Mouse (Mus musculus): ENCODE measurements at regions not wholly inside any gene's neighbourhood (a gene's known extent, or its start where the extent isn't known, plus 50 kb on each side); places are given as distances from the start of the nearest gene placed in this dataset.

- no peak for DNase-seq
Measured at GRCm38 (mm10) chr12:39586163-39586562, 451.7 kb downstream of the Arl4a start.

DNA sequence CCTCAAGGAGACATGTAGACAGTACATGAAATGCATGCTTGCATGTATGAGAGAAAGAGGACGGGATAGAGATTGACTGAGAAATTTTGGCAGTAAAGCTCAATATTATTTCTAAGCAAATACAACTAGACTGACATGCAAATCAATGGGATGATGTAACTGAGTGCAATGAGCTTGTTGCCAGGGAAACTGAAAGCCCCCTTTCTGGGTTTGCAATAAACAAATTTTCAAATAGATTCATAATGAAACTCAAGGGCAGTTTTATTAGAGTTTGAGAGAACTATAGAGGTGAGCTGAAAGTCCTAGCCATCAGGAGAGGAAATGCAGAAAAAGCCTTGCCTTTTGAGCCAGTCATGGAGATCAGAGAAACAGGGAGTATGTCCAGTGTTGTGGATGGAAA, 460.2 kb downstream of the Arl4a start:
- no peak for DNase-seq

DNA sequence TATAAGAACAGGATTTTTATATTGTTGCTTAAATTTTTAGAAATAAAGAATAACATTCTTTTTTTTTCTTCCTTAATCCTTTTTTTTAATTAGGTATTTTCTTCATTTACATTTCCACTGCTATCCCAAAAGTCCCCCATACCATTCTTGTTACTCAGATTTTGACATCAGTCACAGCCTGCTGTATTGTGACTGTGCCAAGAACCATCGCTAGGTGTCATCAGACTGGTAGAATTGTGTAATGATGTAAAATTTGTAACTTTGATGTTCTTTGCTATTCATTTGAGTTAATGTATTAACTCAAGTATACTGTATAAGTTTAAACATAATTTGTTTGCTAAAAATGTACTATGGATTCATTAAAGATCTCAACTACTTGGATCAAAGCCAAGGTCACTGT, 465.0 kb downstream of the Arl4a start:
- no peak for DNase-seq

GRCm38 (mm10) chr12:39572147-39572546, 465.7 kb downstream of the Arl4a start:
- no peak for DNase-seq

DNA sequence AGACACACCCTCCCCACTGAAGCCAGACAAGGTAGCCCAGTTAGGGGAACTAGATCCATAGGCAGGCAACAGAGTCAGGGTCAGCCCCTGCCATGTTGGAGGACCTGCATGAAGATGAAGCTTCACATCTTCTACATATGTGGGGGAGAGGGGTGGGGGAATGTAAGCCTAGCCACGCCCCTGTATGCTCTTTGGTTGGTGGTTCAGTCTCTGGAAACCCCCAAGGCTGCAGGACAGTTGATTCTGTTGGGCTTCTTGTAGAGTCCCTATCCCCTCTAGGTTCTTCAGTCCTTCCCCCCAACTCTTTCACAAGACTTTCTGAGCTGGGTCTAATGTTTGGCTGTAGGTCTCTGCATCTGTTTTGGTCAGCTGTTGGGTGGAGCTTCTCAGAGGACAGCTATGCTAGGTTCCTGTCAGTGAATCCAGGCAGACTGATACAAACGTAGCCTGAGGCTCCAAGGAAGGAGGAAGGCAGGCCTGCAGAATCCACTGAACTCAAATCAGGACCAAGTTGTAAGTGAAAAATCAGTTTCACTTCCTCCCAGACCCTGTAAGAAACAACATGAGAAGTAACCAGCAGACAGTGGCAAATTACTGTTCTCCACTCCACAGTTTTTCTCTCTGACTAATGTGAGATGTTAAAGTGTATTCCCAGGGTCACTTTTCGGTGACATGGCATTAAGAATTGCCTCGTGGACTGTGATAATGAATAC, 476.9 kb downstream of the Arl4a start:
- DNase-seq: no peak

DNA sequence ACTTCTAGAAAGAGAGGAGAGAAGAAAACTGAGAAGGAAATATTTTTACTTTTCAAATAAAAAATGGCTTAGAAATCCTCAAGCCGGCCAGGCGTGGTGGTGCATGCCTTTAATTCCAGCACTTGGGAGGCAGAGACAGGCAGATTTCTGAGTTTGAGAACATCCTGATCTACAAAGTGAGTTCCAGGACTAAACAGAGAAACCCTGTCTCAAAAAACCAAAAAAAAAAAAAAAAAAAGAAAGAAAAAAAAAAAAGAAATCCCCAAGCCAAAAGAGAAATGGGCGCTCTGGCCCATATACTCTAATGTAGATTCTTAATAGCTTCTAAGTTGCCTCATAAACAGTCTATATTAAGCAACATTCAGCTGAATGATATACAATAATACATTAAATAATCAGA, 479.3 kb downstream of the Arl4a start:
- DNase-seq: no peak

DNA sequence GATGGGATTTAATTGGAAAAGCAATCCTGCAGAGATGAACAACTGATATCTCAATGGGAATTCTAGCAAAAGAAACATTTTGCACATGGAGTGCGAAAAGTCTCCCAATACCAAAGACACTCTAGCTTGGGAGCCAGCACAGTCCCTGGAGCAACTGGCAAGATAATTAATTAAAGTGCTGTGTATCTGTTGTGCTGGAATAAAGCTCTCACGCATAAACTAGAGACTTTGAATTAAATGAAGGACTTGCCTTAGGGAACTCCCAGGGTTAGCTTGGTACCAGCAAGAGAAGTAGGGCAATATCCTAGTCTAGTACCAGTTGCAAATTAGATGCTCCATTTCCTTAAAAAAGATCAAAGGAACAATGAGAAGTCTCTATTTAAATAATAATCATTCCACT, 501.5 kb downstream of the Arl4a start:
- DNase-seq: no peak

GRCm38 (mm10) chr12:39528121-39528520, 509.7 kb downstream of the Arl4a start:
- no peak for DNase-seq

GRCm38 (mm10) chr12:39527216-39527600, 510.6 kb downstream of the Arl4a start:
- no peak for DNase-seq

DNA sequence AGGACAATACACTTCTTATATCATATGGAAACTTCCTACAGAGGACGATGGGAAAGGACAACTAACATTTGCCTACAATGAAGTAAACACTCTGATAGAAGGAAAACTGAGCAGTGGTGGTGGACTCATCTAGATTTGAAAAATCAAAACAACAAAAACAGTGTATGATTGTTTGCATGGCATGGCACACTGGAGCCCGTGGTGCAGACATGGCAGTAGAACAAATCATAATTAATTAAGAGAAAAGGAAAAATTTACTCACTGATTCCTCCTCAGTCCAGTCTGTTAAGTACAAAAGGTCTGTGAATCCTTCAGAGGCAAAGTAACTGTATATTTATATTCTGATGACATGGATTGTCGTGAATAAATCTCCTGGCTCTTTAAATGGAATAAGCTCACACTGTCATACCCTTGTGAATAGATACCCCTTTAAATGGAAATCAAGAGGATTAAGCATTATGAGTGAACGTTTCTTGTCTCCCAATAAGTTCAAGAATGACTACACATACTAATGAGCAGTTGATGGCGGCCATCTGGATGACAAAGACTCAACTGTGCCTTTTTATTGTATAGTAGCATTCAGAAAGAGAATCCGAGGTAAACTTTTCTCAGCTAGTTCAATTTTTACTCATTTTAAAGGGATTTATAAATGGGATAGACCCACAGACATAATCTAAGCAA, 511.1 kb downstream of the Arl4a start:
- DNase-seq: no peak

- DNase-seq: no peak
Measured at GRCm38 (mm10) chr12:39515690-39516089, 522.1 kb downstream of the Arl4a start.

DNA sequence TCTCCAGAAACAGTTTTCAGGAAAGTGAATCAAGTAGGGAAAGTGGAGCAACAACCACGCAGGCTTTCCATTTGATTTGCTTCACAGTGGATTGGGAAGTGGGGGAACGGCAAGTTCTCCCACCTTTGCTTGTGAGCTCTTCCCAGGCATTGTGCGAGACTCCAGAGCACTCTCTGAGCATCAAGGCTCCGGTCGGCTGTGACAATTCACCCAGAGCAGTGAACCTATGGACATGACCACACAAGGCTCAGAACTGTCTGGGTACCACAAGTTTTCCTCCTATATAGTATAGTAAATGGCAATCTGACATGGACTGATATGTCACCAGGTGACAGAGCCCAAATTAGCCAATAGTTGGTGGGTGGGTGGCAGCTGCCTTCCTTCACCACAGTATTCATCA, 527.0 kb downstream of the Arl4a start:
- no peak for DNase-seq

DNA sequence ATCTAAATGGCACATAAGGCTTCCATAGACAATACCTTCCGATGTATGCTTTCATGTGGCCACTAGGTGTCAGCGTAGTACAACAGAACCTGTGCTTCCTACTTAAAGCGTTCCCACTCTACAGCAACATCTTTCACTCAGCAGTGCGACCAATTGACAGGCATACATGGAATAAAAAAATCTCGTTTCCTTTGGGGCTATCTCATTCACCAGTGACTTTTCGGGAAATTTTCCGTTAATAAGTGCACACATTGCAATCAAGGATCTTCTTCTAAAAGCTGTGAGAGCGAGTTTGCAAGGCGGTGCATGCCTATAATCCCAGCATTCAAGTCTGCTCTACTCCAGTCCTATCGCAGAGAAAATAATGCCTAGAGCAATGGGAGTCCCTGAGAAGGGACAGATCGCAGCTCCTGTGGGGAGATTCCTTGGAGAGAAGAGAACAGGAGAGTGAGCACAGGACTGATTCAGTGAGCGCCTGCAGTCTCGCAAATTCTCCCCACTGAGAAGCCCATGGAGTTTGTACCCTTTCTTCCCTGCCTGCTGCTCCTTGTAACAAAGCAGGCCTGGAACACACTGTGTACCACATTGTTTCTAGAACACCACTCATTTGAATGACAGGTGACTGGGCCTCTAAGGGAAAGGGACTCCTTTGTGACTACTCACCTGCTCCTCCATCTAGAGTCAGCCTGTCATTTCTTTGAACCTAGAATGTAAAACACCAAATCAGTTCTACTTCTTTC, 527.6 kb downstream of the Arl4a start:
- peak; percentile 87 for DNase-seq

DNA sequence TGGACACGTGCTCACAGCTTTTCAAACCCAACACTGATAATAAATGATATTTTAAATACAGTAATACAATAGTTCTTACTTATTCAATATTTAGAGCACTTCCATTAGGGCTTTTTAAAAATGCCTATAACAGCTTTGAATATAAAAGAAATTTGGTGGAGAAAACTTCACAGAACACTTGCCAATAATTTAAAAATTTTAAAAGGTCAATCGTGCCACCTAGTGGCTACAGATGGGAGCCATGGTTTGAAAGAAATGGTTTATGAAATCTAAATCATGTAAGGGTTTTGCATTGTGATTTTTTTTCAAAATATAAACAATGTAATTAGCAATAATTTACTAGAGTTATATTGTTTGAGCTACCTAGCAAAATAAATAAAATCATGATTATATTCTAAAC, 541.6 kb downstream of the Arl4a start:
- no peak for DNase-seq

- no peak for DNase-seq
Measured at GRCm38 (mm10) chr12:39493578-39494218, 544.1 kb downstream of the Arl4a start.

DNA sequence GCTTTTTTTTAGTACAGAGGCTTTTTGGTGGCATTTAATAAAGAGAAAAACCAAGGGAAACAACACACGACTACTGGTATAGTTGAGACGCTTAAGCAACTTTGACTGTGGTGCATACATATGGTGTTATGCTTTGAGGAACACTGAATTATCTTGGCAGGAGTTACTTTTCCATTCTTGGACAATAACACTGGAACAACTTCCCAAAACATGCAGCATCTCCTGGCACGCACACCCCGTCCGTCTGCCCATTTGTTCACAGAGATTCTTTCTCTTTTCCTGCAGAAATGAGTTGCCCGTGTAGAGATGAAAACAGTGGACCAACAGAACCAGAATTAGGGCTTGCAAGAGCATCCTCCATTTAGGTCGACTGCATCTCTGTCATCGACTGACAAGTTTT, 544.7 kb downstream of the Arl4a start:
- DNase-seq: no peak

DNA sequence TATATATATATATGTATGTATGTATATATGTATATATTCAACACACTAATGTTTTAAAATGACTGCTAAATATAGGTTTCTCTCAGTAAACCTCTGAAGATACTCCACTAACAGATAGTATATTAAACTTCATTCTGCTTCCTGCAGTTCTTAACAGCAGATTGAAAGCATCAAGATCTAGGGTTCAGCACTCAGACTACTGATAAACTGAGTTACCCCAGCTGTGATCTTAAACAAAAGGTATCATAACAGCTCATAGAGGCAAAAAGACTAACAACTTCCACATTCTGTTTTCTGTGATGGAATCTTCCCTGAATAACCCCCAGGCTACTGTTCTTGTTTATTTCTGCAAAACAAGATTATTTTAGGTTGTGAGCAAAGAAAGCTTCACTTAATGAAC, 564.8 kb downstream of the Arl4a start:
- no peak for DNase-seq

Measured in heart, adult 11 months (tissue).